Mouse (Mus musculus) kidney, postnatal 0 days (tissue): ENCODE measurements at regions not wholly inside any gene's neighbourhood (a gene's known extent, or its start where the extent isn't known, plus 50 kb on each side); places are given as distances from the start of the nearest gene placed in this dataset.

Experiments used
- ATAC-seq: fragments of 200-750 bp; cut with Nextera tagmentation; replicated peaks from 2 replicates; pipeline ENCODE4 v1.8.0; 2017; ENCODE audit warnings: low read depth, moderate number of reproducible peaks, moderate TSS enrichment, moderate library complexity; ENCODE audit not compliant: low FRiP score
- DNase-seq: peaks from one replicate; pipeline ENCODE4 v3.0.0-alpha.2; 2016; ENCODE audit warnings: low spot score
- H3K27ac ChIP-seq: fragments of 300-500 bp; sonication (generic); 2 replicates; pipeline ENCODE4 v1.5.1; 2014; ENCODE audit warnings: mild to moderate bottlenecking
- H3K27me3 ChIP-seq: fragments of 300-500 bp; sonication (generic); 2 replicates; pipeline ENCODE4 v1.6.1; 2014; ENCODE audit warnings: low read length, mixed read lengths; ENCODE audit not compliant: insufficient read depth
- H3K36me3 ChIP-seq: fragments of 300-500 bp; sonication (generic); 2 replicates; pipeline ENCODE4 v1.6.1; 2014; ENCODE audit warnings: low read length, mixed read lengths; ENCODE audit not compliant: insufficient read depth
- H3K4me1 ChIP-seq: fragments of 300-500 bp; sonication (generic); replicated peaks from 2 replicates; pipeline ENCODE4 v1.6.1; 2014; ENCODE audit warnings: antibody characterized with exemption, low read length, mixed read lengths; ENCODE audit not compliant: insufficient read depth
- H3K4me2 ChIP-seq: fragments of 300-500 bp; sonication (generic); 2 replicates; pipeline ENCODE4 v1.6.1; 2014; ENCODE audit warnings: mild to moderate bottlenecking, low read length, moderate library complexity, mixed read lengths
- H3K4me3 ChIP-seq: fragments of 300-500 bp; sonication (generic); replicated peaks from 2 replicates; pipeline ENCODE4 v1.5.1; 2014; ENCODE audit warnings: low read depth, low read length
- H3K9ac ChIP-seq: fragments of 300-500 bp; sonication (generic); 2 replicates; pipeline ENCODE4 v1.6.1; 2014; ENCODE audit warnings: low read depth, low read length
- H3K9me3 ChIP-seq: fragments of 300-500 bp; sonication (generic); replicated peaks from 2 replicates; pipeline ENCODE4 v1.6.1; 2016; ENCODE audit warnings: low read length, inconsistent platforms, mixed read lengths
- CTCF ChIP-seq: IDR thresholded peaks from 2 replicates; pipeline ENCODE4 v1.5.1; 2016; ENCODE audit warnings: antibody characterized with exemption, low read depth, mild to moderate bottlenecking, moderate library complexity
- WGBS: fragments of 180-500 bp; shearing (Covaris S2); extraction: QIAGEN DNeasy Blood & Tissue Kit; methylation state at CpG from one replicate; pipeline ENCODE4 v1.1.7; 2014; 5-methylcytosine and 5-hydroxymethylcytosine counted together

DNA sequence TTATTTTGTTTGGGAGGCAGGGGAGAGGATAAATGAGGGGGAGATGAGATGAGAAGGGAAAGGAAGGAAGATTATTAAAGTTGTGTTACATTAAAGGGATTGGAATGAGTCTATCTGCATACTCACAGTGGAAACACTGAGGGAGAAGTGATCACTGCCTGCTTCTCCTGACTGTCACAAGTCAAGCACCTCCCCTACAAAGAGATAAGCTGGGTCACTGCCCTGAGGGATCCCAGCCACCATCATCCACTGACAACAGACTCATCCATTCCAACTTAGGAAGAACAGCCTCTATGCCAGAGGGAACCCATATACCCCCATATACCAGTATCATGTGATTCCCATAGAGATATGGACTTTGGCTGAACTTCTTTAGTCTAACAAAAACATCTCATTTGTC is 322.3 kb downstream of the Ccser2 start:
- H3K27ac ChIP-seq, result no peak overlapping the region
- DNase-seq (no peak), ATAC-seq (no peak)
- H3K9me3 ChIP-seq, result no peaks in the 10 kb centered on the region
- H3K36me3 ChIP-seq, result no peaks in the 10 kb centered on the region
- no peaks in the 10 kb centered on the region for H3K27me3 ChIP-seq
- H3K4me2 ChIP-seq, result no peak overlapping the region
- H3K4me3 ChIP-seq, result no peak overlapping the region
- no peak for TF ChIP-seq CTCF
- H3K9ac ChIP-seq, result no peak overlapping the region
- no peaks in the 10 kb centered on the region for H3K4me1 ChIP-seq

DNA sequence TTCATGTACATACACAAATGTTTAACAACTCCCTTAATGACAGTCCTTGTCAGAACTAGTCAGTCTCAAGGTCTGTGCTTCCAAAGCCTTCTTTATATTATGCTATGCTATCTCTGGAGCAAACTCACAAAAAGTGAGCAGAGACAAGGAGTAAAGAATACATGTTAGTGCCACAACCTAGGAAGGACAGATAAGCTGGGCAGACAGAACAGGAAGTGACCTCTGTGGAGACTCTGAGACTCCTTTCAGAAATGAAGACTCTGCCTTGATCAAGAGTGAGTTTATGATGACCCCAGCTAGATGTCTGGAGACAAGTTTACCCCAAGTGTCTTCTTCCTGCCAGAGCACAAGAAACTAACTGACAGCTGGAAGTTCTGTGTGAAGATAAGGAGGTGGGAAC is 343.8 kb downstream of the Ccser2 start:
- DNase-seq, result no peak

GRCm38 (mm10) chr14:36624134-36624533 is 344.4 kb downstream of the Ccser2 start:
- Histone ChIP-seq H3K4me2 (no peak overlapping the region), H3K27ac (no peak overlapping the region), H3K36me3 (no peaks in the 10 kb centered on the region), H3K4me1 (no peaks in the 10 kb centered on the region), H3K4me3 (no peak overlapping the region), H3K27me3 (no peaks in the 10 kb centered on the region), H3K9ac (no peak overlapping the region), H3K9me3 (no peaks in the 10 kb centered on the region)
- ATAC-seq (no peak), DNase-seq (no peak)
- 57% methylated on average over 1 of the region's 1 CpGs for WGBS
- TF ChIP-seq CTCF, result no peak

More for the DNA sequence above, 343.8 kb downstream of the Ccser2 start:
- H3K27me3 ChIP-seq, result no peaks in the 10 kb centered on the region
- no peaks in the 10 kb centered on the region for H3K9me3 ChIP-seq
- no peak for TF ChIP-seq CTCF
- no peak for ATAC-seq
- H3K4me2 ChIP-seq, result no peak overlapping the region
- no peaks in the 10 kb centered on the region for H3K36me3 ChIP-seq
- H3K9ac ChIP-seq, result no peak overlapping the region
- H3K4me1 ChIP-seq, result no peaks in the 10 kb centered on the region
- no peak overlapping the region for H3K4me3 ChIP-seq
- H3K27ac ChIP-seq, result no peak overlapping the region

GRCm38 (mm10) chr14:36623036-36623435 is 345.5 kb downstream of the Ccser2 start:
- Histone ChIP-seq H3K36me3 (no peaks in the 10 kb centered on the region), H3K4me2 (no peak overlapping the region), H3K27me3 (no peaks in the 10 kb centered on the region), H3K4me3 (no peak overlapping the region), H3K27ac (no peak overlapping the region), H3K9ac (no peak overlapping the region), H3K9me3 (no peaks in the 10 kb centered on the region), H3K4me1 (no peaks in the 10 kb centered on the region)
- DNase-seq (no peak), ATAC-seq (no peak)
- no peak for TF ChIP-seq CTCF
- 86% methylated on average over 1 of the region's 1 CpGs for WGBS

DNA sequence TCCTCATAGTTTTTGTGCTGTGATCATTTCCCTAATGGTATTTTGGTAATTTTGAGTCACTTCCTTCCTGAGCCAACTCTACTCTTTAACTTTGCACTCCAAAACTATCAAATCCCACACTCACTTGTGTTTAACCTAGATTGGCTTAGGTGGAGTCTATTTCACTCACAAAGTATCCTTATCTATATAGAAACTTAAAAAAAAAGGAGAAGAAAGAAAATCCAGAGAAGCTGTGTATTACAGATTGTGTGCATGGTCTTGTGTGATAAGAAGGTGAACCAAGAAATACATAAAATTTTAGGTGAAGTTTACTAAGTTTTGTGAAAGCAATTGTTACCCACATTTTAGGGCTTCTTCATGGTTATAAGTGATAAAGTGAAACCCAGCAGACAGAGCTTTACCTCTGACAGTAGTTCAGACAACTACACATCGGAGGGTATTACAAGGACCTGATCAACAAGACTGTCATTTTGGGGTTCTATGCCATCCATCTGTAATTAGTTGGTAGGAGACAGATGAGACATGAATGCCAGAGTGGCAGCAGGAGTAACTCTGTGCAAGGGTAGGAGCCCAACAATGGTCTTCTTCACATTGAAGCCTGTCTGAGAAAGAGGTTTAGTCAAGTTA is 350.0 kb downstream of the Ccser2 start:
- 95% methylated on average over 1 of the region's 1 CpGs for WGBS
- H3K4me1 ChIP-seq, result no peaks in the 10 kb centered on the region
- no peak overlapping the region for H3K27ac ChIP-seq
- no peaks in the 10 kb centered on the region for H3K36me3 ChIP-seq
- no peak overlapping the region for H3K4me2 ChIP-seq
- no peak overlapping the region for H3K9ac ChIP-seq
- no peak for TF ChIP-seq CTCF
- no peak overlapping the region for H3K4me3 ChIP-seq
- no peaks in the 10 kb centered on the region for H3K9me3 ChIP-seq
- ATAC-seq (no peak), DNase-seq (no peak)
- H3K27me3 ChIP-seq, result no peaks in the 10 kb centered on the region

GRCm38 (mm10) chr14:36617987-36618386 is 350.6 kb downstream of the Ccser2 start:
- H3K9me3 ChIP-seq, result no peaks in the 10 kb centered on the region
- DNase-seq (no peak), ATAC-seq (no peak)
- H3K36me3 ChIP-seq, result no peaks in the 10 kb centered on the region
- no peak overlapping the region for H3K4me2 ChIP-seq
- no peak overlapping the region for H3K4me3 ChIP-seq
- H3K27ac ChIP-seq, result no peak overlapping the region
- H3K27me3 ChIP-seq, result no peaks in the 10 kb centered on the region
- WGBS, result 73% methylated on average over 5 of the region's 5 CpGs
- H3K9ac ChIP-seq, result no peak overlapping the region
- H3K4me1 ChIP-seq, result no peaks in the 10 kb centered on the region
- TF ChIP-seq CTCF, result no peak

DNA sequence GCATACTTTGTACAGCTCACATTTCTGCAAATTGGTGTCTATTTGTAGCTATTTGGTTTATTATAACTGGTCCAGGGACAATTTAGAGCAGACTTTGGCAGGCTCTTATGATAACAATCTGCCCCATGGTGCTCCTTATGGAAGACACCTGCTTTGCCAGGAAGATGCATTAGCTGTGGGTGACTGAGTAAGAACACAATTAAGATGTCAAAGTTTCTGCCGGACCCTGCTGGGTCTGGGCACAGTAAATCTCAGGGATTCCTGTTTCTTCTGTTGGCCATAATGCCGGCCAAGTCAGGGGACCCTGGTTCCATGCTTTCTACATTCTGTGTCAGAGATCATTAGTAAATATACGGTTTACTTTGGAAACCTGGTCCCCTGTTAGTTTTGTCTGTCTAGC is 353.7 kb downstream of the Ccser2 start:
- 49% methylated on average over 3 of the region's 3 CpGs for whole genome bisulfite sequencing
- DNase-seq (no peak), ATAC-seq (no peak)
- TF ChIP-seq CTCF, result no peak
- Histone ChIP-seq H3K4me3 (no peak overlapping the region), H3K27me3 (no peaks in the 10 kb centered on the region), H3K9me3 (no peaks in the 10 kb centered on the region), H3K4me1 (no peaks in the 10 kb centered on the region), H3K36me3 (no peaks in the 10 kb centered on the region), H3K4me2 (no peak overlapping the region), H3K27ac (no peak overlapping the region), H3K9ac (no peak overlapping the region)
